Comparison of ENCODE assay signal across 8 mouse cellular contexts in the genomic region with DNA sequence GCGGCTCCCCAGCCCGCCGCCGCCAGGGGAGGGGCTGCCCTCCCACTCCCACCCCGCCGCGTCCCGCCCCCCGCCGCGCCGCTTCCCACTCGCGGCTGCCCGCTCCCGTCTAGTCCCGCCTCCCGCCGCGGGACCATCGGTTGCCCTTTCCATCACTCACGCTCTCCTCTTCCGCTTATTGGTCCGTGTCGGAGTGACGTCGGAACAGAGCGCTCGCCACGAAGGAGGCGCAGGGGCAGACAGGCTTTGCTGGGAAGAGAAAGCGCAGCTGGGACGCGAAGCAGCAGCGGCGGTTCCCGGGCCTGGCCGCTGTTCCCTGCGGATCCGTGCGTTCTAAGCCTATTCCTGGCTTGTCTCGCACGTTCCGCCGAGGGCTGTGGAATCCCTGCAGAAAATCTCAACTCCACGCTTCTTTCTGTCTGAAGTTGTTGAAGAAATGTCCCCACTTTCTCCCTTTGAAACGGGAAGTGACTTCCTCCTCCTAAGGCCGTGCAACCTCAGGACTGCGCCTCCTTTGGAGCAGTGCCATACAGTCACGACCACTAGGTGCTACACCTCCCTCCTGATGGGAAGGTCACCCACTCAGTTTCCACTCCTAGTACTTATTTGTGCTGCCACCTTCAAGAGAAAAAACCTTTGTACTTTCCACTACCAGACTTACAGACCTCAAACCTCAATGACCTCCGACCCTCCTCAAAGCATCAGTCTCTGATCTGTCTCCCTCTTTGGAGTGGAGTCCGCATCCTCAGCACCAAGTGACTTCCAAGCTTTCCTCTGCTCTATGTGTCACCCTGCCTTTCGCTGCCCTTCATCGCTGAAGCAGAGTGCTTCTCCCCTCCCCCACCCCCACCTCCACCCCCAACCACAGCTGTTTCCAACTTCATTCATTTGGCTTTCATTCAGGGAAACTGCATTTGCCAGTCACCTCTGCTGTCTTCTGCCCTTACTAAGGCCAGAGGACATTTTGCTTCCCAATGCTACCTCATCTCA. TPM values are rescaled to one million over a fixed set of nuclear protein-coding genes. Genes with fewer than 3 reads are reported as not detected.
DNase-seq lines count a peak whose midpoint lies in the region; ATAC-seq lines count a peak whose summit lies in the region.

Tmtc4 (minus strand) TSS at position 810 of the 990 bp plus-strand sequence.

- DNase-seq in B cell, adult 2 months = peak; percentile 82 to 83
- DNase-seq in brain, adult 2 months (ENCODE audit: low read depth, low spot score) = peak; percentile 99
- peak; percentile 97 for DNase-seq in heart, embryonic 10.5 days (ENCODE audit: low spot score)
- peak; percentile 91 for DNase-seq in liver
- peak; percentile 93 for DNase-seq in splenic B cell, adult 2 months (ENCODE audit: low read depth, low spot score)

- no peaks in the 10 kb centered on the region for H3K9me3 ChIP-seq in heart, embryonic 10.5 days
- H3K9me3 ChIP-seq in kidney, embryonic 15.5 days (replicated peaks) = no peaks in the 10 kb centered on the region

- peak within 1 kb of the TSS; percentile 91 for H3K4me2 ChIP-seq in kidney, embryonic 15.5 days

- peak within 1 kb of the TSS; percentile 83 for H3K9ac ChIP-seq in kidney, embryonic 15.5 days

- H3K4me3 ChIP-seq in heart, embryonic 10.5 days = peak within 1 kb of the TSS; percentile 84
- peak within 1 kb of the TSS; percentile 80 for H3K4me3 ChIP-seq in kidney, embryonic 15.5 days (replicated peaks)

- H3K36me3 ChIP-seq in heart, embryonic 10.5 days = no peaks in the 10 kb centered on the region
- H3K36me3 ChIP-seq in kidney, embryonic 15.5 days = no peaks in the 10 kb centered on the region
- H3K36me3 ChIP-seq in splenic B cell, adult 2 months (ENCODE audit: control insufficient read depth, insufficient read depth, low read length, poor library complexity, severe bottlenecking) = no peaks in the 10 kb centered on the region

- peak within 1 kb of the TSS; percentile 95 for H3K27ac ChIP-seq in heart, embryonic 10.5 days
- H3K27ac ChIP-seq in kidney, embryonic 15.5 days = peak within 1 kb of the TSS; percentile 98

- peaks cover 17% of the 10 kb centered on the region for H3K4me1 ChIP-seq in heart, embryonic 10.5 days
- H3K4me1 ChIP-seq in kidney, embryonic 15.5 days = peaks cover 37% of the 10 kb centered on the region

- WGBS in heart, embryonic 10.5 days = 1% methylated on average over 51 of the region's 54 CpGs
- under 1% methylated on average over 48 of the region's 54 CpGs for WGBS in kidney, embryonic 15.5 days

- H3K27me3 ChIP-seq in heart, embryonic 10.5 days (ENCODE audit: insufficient read depth, poor library complexity, severe bottlenecking) = no peaks in the 10 kb centered on the region
- H3K27me3 ChIP-seq in kidney, embryonic 15.5 days = no peaks in the 10 kb centered on the region
- no peaks in the 10 kb centered on the region for H3K27me3 ChIP-seq in splenic B cell, adult 2 months (ENCODE audit: control insufficient read depth, insufficient read depth, low read length, poor library complexity, severe bottlenecking)

- peak; percentile 97 for ATAC-seq in erythroblast, adult 5-6 weeks (replicated peaks; ENCODE audit: low FRiP score, poor library complexity, severe bottlenecking)
- peak; percentile 99 for ATAC-seq in kidney, embryonic 15.5 days (replicated peaks; ENCODE audit: low FRiP score)
- peak; percentile 98 for ATAC-seq in monocyte, adult 5-6 weeks (replicated peaks; ENCODE audit: insufficient number of reproducible peaks, low FRiP score, low TSS enrichment, poor library complexity, severe bottlenecking)

RNA-seq across cellular contexts. Expression of gene Tmtc4, which starts in this region (rescaled TPM):
- total RNA-seq in erythroblast, adult 5-6 weeks (2015; ENCODE audit: low replicate concordance) = 3.7 TPM in 1 of 2 replicates, not detected in the other
- total RNA-seq in erythroblast, adult 5-6 weeks (2017; ENCODE audit: low replicate concordance) = 1.3 and 2.5 TPM in 2 replicates
- 22.8 and 23.2 TPM in 2 replicates for polyA plus RNA-seq in heart, embryonic 10.5 days (2016; fragmentation: Nextera tagmentation; extraction: Ambion mirVana)
- polyA plus RNA-seq in kidney, embryonic 15.5 days (2015; fragmentation: Nextera tagmentation; extraction: Ambion mirVana) = 37.2 and 37.9 TPM in 2 replicates
- 2.9 to 9.5 TPM (median 8.0 TPM) in 3 replicates for total RNA-seq in monocyte, adult 5-6 weeks (2017)

Comparison
In these comparisons a context has a peak if more than half of its experiments do, and no peak if none do; other contexts are left out.
1. Peak in every context shown above with its lines: DNase-seq, ATAC-seq, H3K4me3 ChIP-seq and H3K27ac ChIP-seq.